Mouse (Mus musculus) CH12.LX (cell line): ENCODE measurements at regions not wholly inside any gene's neighbourhood (a gene's known extent, or its start where the extent isn't known, plus 50 kb on each side); places are given as distances from the start of the nearest gene placed in this dataset.

Experiments used
- DNase-seq: peaks from one replicate; pipeline ENCODE4 v3.0.0-alpha.2; 2013; ENCODE audit errors: extremely low read depth
- H3K27ac ChIP-seq: 2 replicates; pipeline ENCODE4 v1.5.1; 2012; ENCODE audit warnings: low read depth, mild to moderate bottlenecking, control low read depth, moderate library complexity; ENCODE audit not compliant: insufficient read depth
- H3K27me3 ChIP-seq: replicated peaks from 2 replicates; pipeline ENCODE3; 2012; ENCODE audit warnings: inconsistent platforms
- H3K36me3 ChIP-seq, 2 experiments: replicated peaks in 1 of 2; 2 replicates each; pipeline versions ENCODE3 to v1.6.1; 2012; ENCODE audit warnings: inconsistent platforms in 1 of 2, low read length in 1 of 2, mild to moderate bottlenecking in 1 of 2, mixed read lengths in 1 of 2, moderate library complexity in 1 of 2; ENCODE audit not compliant: control insufficient read depth in 1 of 2, insufficient read depth in 1 of 2
- H3K4me1 ChIP-seq, 2 experiments: 2 replicates each; pipeline ENCODE4 v1.6.1; 2012; ENCODE audit warnings: inconsistent platforms in 1 of 2, moderate library complexity in 1 of 2; ENCODE audit not compliant: insufficient read depth in 2 of 2, control insufficient read depth in 1 of 2
- H3K4me2 ChIP-seq: 2 replicates; pipeline ENCODE4 v1.6.1; 2012; ENCODE audit warnings: low read depth, mild to moderate bottlenecking, control low read depth; ENCODE audit not compliant: poor library complexity, insufficient read depth, severe bottlenecking
- H3K4me3 ChIP-seq, 3 experiments: fragments of 150-350 bp in 1 of 3; sonication (generic) in 1 of 3; replicated peaks in 1 of 3; 2 replicates each; pipeline versions ENCODE3 to v1.5.1; 2011 to 2012; ENCODE audit warnings: low read depth in 2 of 3, low read length in 2 of 3, mild to moderate bottlenecking in 2 of 3, moderate library complexity in 2 of 3, control low read depth in 1 of 3, improper control_type of control experiment in 1 of 3, inconsistent platforms in 1 of 3, mixed read lengths in 1 of 3; ENCODE audit not compliant: poor library complexity in 1 of 3
- H3K79me2 ChIP-seq: replicated peaks from 2 replicates; pipeline ENCODE4 v1.6.1; 2012; ENCODE audit warnings: mild to moderate bottlenecking, moderate library complexity; ENCODE audit not compliant: control insufficient read depth, poor library complexity, insufficient read depth, severe bottlenecking; ENCODE audit errors: extremely low read depth
- H3K9ac ChIP-seq: 2 replicates; pipeline ENCODE4 v1.6.1; 2012; ENCODE audit warnings: low read depth, mild to moderate bottlenecking, control low read depth, moderate library complexity; ENCODE audit not compliant: insufficient read depth
- H3K9me3 ChIP-seq: replicated peaks from 2 replicates; pipeline ENCODE3; 2012; ENCODE audit warnings: low read length, inconsistent platforms, mixed read lengths
- BHLHE40 ChIP-seq: IDR thresholded peaks from 2 replicates; pipeline ENCODE4 v1.6.1; 2011; ENCODE audit warnings: mild to moderate bottlenecking, low read depth, low read length, improper control_type of control experiment
- HCFC1 ChIP-seq: IDR thresholded peaks from 2 replicates; pipeline ENCODE4 v1.6.1; 2012; ENCODE audit warnings: low read depth, mild to moderate bottlenecking, inconsistent platforms, low read length, improper control_type of control experiment
- MAFK ChIP-seq: IDR thresholded peaks from 2 replicates; pipeline ENCODE4 v1.6.1; 2011; ENCODE audit warnings: low read length, improper control_type of control experiment; ENCODE audit not compliant: insufficient replicate concordance
- MAX ChIP-seq: IDR thresholded peaks from 2 replicates; pipeline ENCODE4 v1.6.1; 2011; ENCODE audit warnings: low read length, improper control_type of control experiment
- NELFE ChIP-seq: IDR thresholded peaks from 2 replicates; pipeline ENCODE4 v1.6.1; 2011; ENCODE audit warnings: low read depth, low read length, improper control_type of control experiment
- RAD21 ChIP-seq: IDR thresholded peaks from 2 replicates; pipeline ENCODE4 v1.6.1; 2011; ENCODE audit warnings: low read depth, mild to moderate bottlenecking, low read length, improper control_type of control experiment, moderate library complexity
- TBP ChIP-seq: conservative IDR thresholded peaks from 2 replicates; pipeline ENCODE4 v1.6.1; 2011; ENCODE audit warnings: low read depth, low read length, improper control_type of control experiment
- ZNF384 ChIP-seq: IDR thresholded peaks from 2 replicates; pipeline ENCODE4 v1.6.1; 2012; ENCODE audit warnings: low read depth, low read length, improper control_type of control experiment, inconsistent platforms
- dilution Hi-C: fragments of 300-500 bp; cut with MboI; formaldehyde crosslinking; loops from 2 replicates; pipeline ENCODE4 v1.14.3; 2020; ENCODE audit warnings: low sequenced_read_pairs; ENCODE audit not compliant: extremely low pct_unique_long_range_greater_than_20kb, extremely low pct_ligation_motif_present
- in situ Hi-C: fragments of 300-500 bp; cut with MboI; formaldehyde crosslinking; loops from 3 replicates; pipeline ENCODE4 v1.14.3; 2019; ENCODE audit warnings: low sequenced_read_pairs, low pct_ligation_motif_present, low pct_unique_long_range_greater_than_20kb, mixed read lengths

- no peaks in the 10 kb centered on the region for H3K27me3 ChIP-seq
- no peak for TF ChIP-seq MAX
- TF ChIP-seq MAFK, result no peak
- TF ChIP-seq RAD21, result no peak
- no peak for TF ChIP-seq HCFC1
- in situ Hi-C loops, result no loop called here
- H3K4me2 ChIP-seq, result no peak overlapping the region
- H3K27ac ChIP-seq, result no peak overlapping the region
- no peaks in the 10 kb centered on the region for H3K79me2 ChIP-seq
- H3K9me3 ChIP-seq, result no peaks in the 10 kb centered on the region
- no peak overlapping the region for H3K9ac ChIP-seq
- no peaks in the 10 kb centered on the region; a peak in 1 of 4 replicates for H3K4me1 ChIP-seq
- H3K4me3 ChIP-seq, result no peak overlapping the region
- no peak for DNase-seq
- dilution Hi-C loops, result no loop called here
- H3K36me3 ChIP-seq, result no peaks in the 10 kb centered on the region
Observed at GRCm38 (mm10) chr16:55420876-55421568, 123.2 kb upstream of the Zpld1 start.

- Histone ChIP-seq H3K4me2 (no peak overlapping the region), H3K4me1 (no peaks in the 10 kb centered on the region; a peak in 1 of 4 replicates), H3K27ac (no peak overlapping the region), H3K4me3 (no peak overlapping the region), H3K9me3 (no peaks in the 10 kb centered on the region), H3K27me3 (no peaks in the 10 kb centered on the region), H3K9ac (no peak overlapping the region), H3K36me3 (no peaks in the 10 kb centered on the region), H3K79me2 (no peaks in the 10 kb centered on the region)
- TF ChIP-seq BHLHE40 (no peak), MAX (no peak)
- in situ Hi-C loops, result no loop called here
- dilution Hi-C loops, result no loop called here
- DNase-seq, result no peak
Observed at GRCm38 (mm10) chr16:55418871-55419270, 121.1 kb upstream of the Zpld1 start.

GRCm38 (mm10) chr16:55400818-55401217, 103.0 kb upstream of the Zpld1 start:
- no peaks in the 10 kb centered on the region for H3K9me3 ChIP-seq
- no peak overlapping the region for H3K4me2 ChIP-seq
- H3K4me1 ChIP-seq, result no peaks in the 10 kb centered on the region
- H3K4me3 ChIP-seq, result no peak overlapping the region
- H3K27ac ChIP-seq, result no peak overlapping the region
- in situ Hi-C loops, result no loop called here
- H3K27me3 ChIP-seq, result no peaks in the 10 kb centered on the region
- TF ChIP-seq ZNF384 (no peak), TBP (no peak), NELFE (no peak)
- H3K79me2 ChIP-seq, result no peaks in the 10 kb centered on the region
- no peaks in the 10 kb centered on the region for H3K36me3 ChIP-seq
- no peak overlapping the region for H3K9ac ChIP-seq
- dilution Hi-C loops, result no loop called here
- no peak for DNase-seq
